Mouse (Mus musculus): ENCODE data around the gene Unc13c.

DNA sequence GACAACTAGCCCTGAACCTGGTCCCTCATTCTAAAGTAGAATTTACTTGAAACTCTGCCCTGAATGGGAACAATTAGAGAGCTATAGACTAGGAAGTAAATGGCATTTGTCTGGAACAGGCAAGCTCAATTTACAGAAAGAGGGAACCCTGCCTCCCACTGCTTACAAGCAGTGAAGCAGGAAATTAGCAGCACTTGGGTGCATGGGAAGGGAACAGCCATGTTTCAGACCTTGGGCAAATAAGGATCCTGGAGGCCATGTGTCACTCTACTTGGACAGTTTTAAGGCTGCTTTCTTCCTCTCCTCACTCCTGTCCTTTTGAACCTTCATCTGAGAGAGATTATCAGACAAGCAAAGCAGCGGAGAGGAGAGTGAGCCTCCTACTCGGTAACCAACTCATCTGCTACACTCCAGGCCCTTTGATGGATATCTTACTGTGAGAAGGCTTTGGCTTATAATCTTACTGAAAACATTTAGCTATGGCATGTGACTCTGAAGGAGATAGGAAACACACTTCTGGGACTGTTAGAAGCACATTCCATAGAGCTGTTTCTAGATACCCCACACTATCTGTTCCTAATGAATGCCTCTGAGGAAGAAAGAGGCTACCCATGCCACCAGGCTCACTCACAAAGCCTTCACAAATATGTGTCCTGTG is 101.2 kb downstream of the Unc13c start:
- no peak for TF ChIP-seq CTCF (IDR thresholded peaks at IDR 0.05; ENCODE audit: borderline replicate concordance, insufficient read depth, low read depth, low read length)
- TF ChIP-seq POLR2A (IDR thresholded peaks at IDR 0.05; ENCODE audit: borderline replicate concordance, insufficient read depth, low read length), result no peak
